Mouse (Mus musculus) heart, embryonic 13.5 days (tissue): ENCODE results near the gene Clk1. TPM values are rescaled to one million over a fixed set of nuclear protein-coding genes. Genes with fewer than 3 reads are reported as not detected.

Experiments used
- ATAC-seq: fragments of 200-750 bp; cut with Nextera tagmentation; 2 replicates; pipeline ENCODE4 v1.8.0; 2017; ENCODE audit warnings: moderate TSS enrichment; ENCODE audit not compliant: insufficient number of reproducible peaks, low FRiP score, low TSS enrichment; ENCODE audit errors: extremely low read depth
- H3K27ac ChIP-seq: fragments of 300-500 bp; sonication (generic); replicated peaks from 2 replicates; pipeline ENCODE4 v1.5.1; 2015; ENCODE audit warnings: moderate library complexity, mild to moderate bottlenecking, inconsistent platforms
- H3K27me3 ChIP-seq: fragments of 300-500 bp; sonication (generic); replicated peaks from 2 replicates; pipeline ENCODE4 v1.6.1; 2015; ENCODE audit warnings: mild to moderate bottlenecking, inconsistent platforms
- H3K36me3 ChIP-seq: fragments of 300-500 bp; sonication (generic); 2 replicates; pipeline ENCODE4 v1.6.1; 2015; ENCODE audit warnings: mild to moderate bottlenecking, inconsistent platforms
- H3K4me1 ChIP-seq: fragments of 300-500 bp; sonication (generic); 2 replicates; pipeline ENCODE4 v1.6.1; 2015; ENCODE audit warnings: inconsistent platforms
- H3K4me2 ChIP-seq: fragments of 300-500 bp; sonication (generic); 2 replicates; pipeline ENCODE4 v1.6.1; 2015; ENCODE audit warnings: inconsistent platforms, mild to moderate bottlenecking, moderate library complexity
- H3K4me3 ChIP-seq: fragments of 300-500 bp; sonication (generic); 2 replicates; pipeline ENCODE4 v1.5.1; 2015; ENCODE audit warnings: moderate library complexity, mild to moderate bottlenecking, inconsistent platforms
- H3K9ac ChIP-seq: fragments of 300-500 bp; sonication (generic); 2 replicates; pipeline ENCODE4 v1.6.1; 2015; ENCODE audit warnings: inconsistent platforms, mild to moderate bottlenecking, moderate library complexity
- H3K9me3 ChIP-seq: fragments of 300-500 bp; sonication (generic); 2 replicates; pipeline ENCODE4 v1.6.1; 2016; ENCODE audit warnings: inconsistent platforms
- WGBS: fragments of 180-500 bp; shearing (Covaris S2); methylation state at CpG from one replicate; pipeline ENCODE4 v1.1.7; 2015; ENCODE audit warnings: mixed read lengths; 5-methylcytosine and 5-hydroxymethylcytosine counted together
- polyA plus RNA-seq: library from polyadenylated mRNA; unstranded; fragments of >200 nt; fragmentation: Nextera tagmentation; extraction: Ambion mirVana; gene quantifications from 2 replicates; pipeline ENCODE4 v1.2.1, GENCODE M21; 2015

The Clk1 gene
- polyA plus RNA-seq: 117 and 129 TPM in 2 replicates

GRCm38 (mm10) chr1:58423371-58424248 lies at the start of gene Clk1:
Gene Clk1 (minus strand): TSS chr1:58424066.
- Histone ChIP-seq H3K27ac (peak within 1 kb of the TSS; percentile 100), H3K4me2 (peak within 1 kb of the TSS; percentile 89), H3K4me1 (peaks cover 28% of the 10 kb centered on the region), H3K9ac (peak within 1 kb of the TSS; percentile 100), H3K9me3 (no peaks in the 10 kb centered on the region), H3K36me3 (peaks cover 29% of the 10 kb centered on the region), H3K27me3 (no peaks in the 10 kb centered on the region), H3K4me3 (peak within 1 kb of the TSS; percentile 99)
- ATAC-seq: peak; percentile 87
- under 1% methylated on average over 79 of the region's 79 CpGs for WGBS

GRCm38 (mm10) chr1:58465561-58465960 lies 41.7 kb upstream of the Clk1 start:
- no peak overlapping the region for H3K4me3 ChIP-seq
- H3K9me3 ChIP-seq: no peaks in the 10 kb centered on the region
- no peaks in the 10 kb centered on the region for H3K27me3 ChIP-seq
- peaks cover 95% of the 10 kb centered on the region for H3K36me3 ChIP-seq
- no peak overlapping the region for H3K9ac ChIP-seq
- H3K27ac ChIP-seq: no peak overlapping the region
- WGBS: 95% methylated on average over 4 of the region's 4 CpGs
- no peak for ATAC-seq
- no peak overlapping the region for H3K4me2 ChIP-seq
- H3K4me1 ChIP-seq: no peaks in the 10 kb centered on the region

DNA sequence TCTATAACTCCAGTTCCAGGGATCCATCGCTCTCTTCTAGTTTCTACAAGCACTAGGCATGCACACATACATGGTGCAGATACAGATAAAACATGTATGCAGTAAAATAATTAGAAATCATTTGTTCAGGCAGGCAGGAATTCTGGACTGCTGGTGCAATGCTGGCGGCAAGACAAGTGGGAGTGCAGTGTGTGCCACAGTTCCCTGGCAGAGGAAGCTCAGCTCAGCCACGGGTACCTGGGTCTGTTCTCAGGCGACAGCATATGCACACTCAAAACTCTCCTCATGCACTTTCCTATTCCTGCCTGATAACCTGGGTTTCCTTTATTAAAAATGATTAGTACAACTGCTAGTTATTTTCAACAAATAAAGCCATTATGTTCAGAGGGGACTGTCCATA lies 41.2 kb upstream of the Clk1 start:
- ATAC-seq: no peak
- H3K9ac ChIP-seq: no peak overlapping the region
- no peak overlapping the region for H3K4me3 ChIP-seq
- no peak overlapping the region for H3K27ac ChIP-seq
- H3K4me2 ChIP-seq: no peak overlapping the region
- WGBS: 91% methylated on average over 4 of the region's 4 CpGs
- H3K27me3 ChIP-seq: no peaks in the 10 kb centered on the region
- no peaks in the 10 kb centered on the region for H3K4me1 ChIP-seq
- peaks cover 95% of the 10 kb centered on the region for H3K36me3 ChIP-seq
- no peaks in the 10 kb centered on the region for H3K9me3 ChIP-seq

DNA sequence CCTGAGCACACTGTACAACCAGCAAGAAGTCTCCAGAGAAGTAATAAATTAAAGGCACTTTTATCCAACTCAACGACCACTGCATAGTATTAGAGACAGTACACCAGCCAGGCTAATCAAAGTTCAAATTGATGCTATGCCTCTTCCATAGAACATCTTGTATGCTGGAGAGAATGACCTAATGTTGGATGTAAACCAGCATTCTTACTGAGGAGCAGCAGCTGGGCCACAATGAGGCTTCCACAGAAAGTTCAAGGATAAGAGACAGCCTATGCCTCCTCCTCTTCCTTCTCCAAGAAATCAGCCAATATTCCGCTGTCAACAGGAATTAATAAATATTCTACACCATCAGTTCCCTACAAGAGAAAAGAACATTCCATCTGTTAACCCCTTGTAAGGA lies 40.1 kb upstream of the Clk1 start:
- Histone ChIP-seq H3K4me1 (peaks cover 1% of the 10 kb centered on the region), H3K4me2 (no peak overlapping the region), H3K9ac (no peak overlapping the region), H3K36me3 (peaks cover 94% of the 10 kb centered on the region), H3K27ac (no peak overlapping the region), H3K4me3 (no peak overlapping the region), H3K27me3 (no peaks in the 10 kb centered on the region), H3K9me3 (no peaks in the 10 kb centered on the region)
- WGBS: 87% methylated on average over 2 of the region's 2 CpGs
- no peak for ATAC-seq

DNA sequence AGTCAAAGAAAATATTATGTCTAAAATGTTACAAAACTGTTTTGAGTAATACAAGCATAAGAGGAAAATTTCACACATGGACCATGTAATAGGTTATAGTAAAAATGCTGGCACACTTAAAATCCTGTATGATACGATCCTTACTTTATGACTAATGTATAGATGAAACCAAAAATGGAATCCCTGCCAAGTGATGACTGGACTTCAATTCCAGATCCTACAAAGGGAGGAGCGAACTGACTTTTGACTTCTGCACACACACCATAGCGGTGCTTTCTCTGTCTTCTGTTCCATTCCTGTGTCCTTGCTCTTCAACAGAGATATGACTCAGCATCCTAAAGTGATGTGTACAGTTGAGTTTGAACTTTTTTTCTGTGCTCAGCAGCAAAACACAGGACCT lies 36.7 kb upstream of the Clk1 start:
- H3K9ac ChIP-seq: no peak overlapping the region
- ATAC-seq: no peak
- peaks cover 99% of the 10 kb centered on the region for H3K36me3 ChIP-seq
- H3K27ac ChIP-seq: no peak overlapping the region
- H3K4me2 ChIP-seq: no peak overlapping the region
- no peaks in the 10 kb centered on the region for H3K9me3 ChIP-seq
- peaks cover 13% of the 10 kb centered on the region for H3K4me1 ChIP-seq
- 90% methylated on average over 3 of the region's 3 CpGs for WGBS
- H3K4me3 ChIP-seq: no peak overlapping the region
- H3K27me3 ChIP-seq: no peaks in the 10 kb centered on the region

GRCm38 (mm10) chr1:58458867-58459266 lies 35.0 kb upstream of the Clk1 start:
- H3K9me3 ChIP-seq: no peaks in the 10 kb centered on the region
- peaks cover 99% of the 10 kb centered on the region for H3K36me3 ChIP-seq
- H3K4me2 ChIP-seq: no peak overlapping the region
- H3K4me3 ChIP-seq: no peak overlapping the region
- no peak overlapping the region for H3K9ac ChIP-seq
- H3K27me3 ChIP-seq: no peaks in the 10 kb centered on the region
- peaks cover 13% of the 10 kb centered on the region for H3K4me1 ChIP-seq
- WGBS: 43% methylated on average over 2 of the region's 2 CpGs
- peak overlapping the region; percentile 53 for H3K27ac ChIP-seq
- ATAC-seq: no peak

- H3K27ac ChIP-seq: peak overlapping the region; percentile 53
Measured at GRCm38 (mm10) chr1:58458175-58458574, 34.3 kb upstream of the Clk1 start.

DNA sequence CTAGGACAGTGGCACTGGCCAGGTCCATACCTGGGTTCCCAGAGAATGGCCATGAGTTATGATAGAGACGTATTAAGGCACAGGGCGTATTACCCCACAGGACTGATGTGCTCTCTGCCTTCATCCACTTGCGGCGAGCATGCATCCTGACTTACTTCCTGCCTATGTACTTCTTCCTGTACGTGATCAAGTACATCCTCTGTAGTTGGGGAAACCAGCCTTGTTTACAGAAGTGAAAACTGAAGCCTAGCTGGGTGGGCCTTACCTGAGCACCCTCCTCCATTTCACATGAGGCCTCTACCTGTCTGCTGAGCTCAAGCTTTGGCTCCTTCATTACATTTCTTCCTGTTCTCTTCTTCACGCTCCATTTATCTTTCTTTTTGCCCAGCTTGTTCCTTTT lies 30.4 kb upstream of the Clk1 start:
- Histone ChIP-seq H3K27ac (no peak overlapping the region), H3K36me3 (peaks cover 90% of the 10 kb centered on the region), H3K9me3 (no peaks in the 10 kb centered on the region), H3K27me3 (no peaks in the 10 kb centered on the region), H3K9ac (no peak overlapping the region), H3K4me2 (no peak overlapping the region), H3K4me1 (peaks cover 13% of the 10 kb centered on the region), H3K4me3 (no peak overlapping the region)
- 89% methylated on average over 6 of the region's 6 CpGs for WGBS
- no peak for ATAC-seq

More at GRCm38 (mm10) chr1:58458175-58458574, 34.3 kb upstream of the Clk1 start:
- peaks cover 13% of the 10 kb centered on the region for H3K4me1 ChIP-seq
- no peak overlapping the region for H3K4me3 ChIP-seq
- ATAC-seq: no peak
- no peak overlapping the region for H3K4me2 ChIP-seq
- no peak overlapping the region for H3K9ac ChIP-seq
- WGBS: 83% methylated on average over 5 of the region's 5 CpGs
- peaks cover 99% of the 10 kb centered on the region for H3K36me3 ChIP-seq
- no peaks in the 10 kb centered on the region for H3K9me3 ChIP-seq
- H3K27me3 ChIP-seq: no peaks in the 10 kb centered on the region

DNA sequence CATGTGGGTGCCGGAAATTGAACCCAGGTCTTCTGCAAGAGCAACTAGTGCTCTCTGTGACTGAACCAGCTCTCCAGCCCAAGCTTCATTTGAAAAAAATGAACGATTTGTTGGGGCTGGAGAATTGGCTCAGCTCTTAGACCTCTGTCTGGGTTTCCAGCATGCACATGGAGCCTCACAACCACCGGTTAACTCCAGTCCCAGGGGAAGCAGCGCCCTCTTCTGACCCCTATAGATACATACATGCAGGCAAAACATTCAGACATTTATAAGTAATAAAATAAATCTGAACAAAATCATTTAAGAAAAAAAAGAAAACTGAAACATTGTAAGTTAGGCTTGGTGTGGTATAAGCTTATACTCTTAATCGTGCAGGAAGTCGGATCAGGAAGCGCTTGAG lies 24.5 kb upstream of the Clk1 start:
- no peaks in the 10 kb centered on the region for H3K27me3 ChIP-seq
- H3K9ac ChIP-seq: no peak overlapping the region
- WGBS: 77% methylated on average over 7 of the region's 7 CpGs
- H3K9me3 ChIP-seq: no peaks in the 10 kb centered on the region
- no peak overlapping the region for H3K4me2 ChIP-seq
- H3K27ac ChIP-seq: no peak overlapping the region
- H3K36me3 ChIP-seq: peaks cover 49% of the 10 kb centered on the region
- no peak for ATAC-seq
- peaks cover 28% of the 10 kb centered on the region for H3K4me1 ChIP-seq
- no peak overlapping the region for H3K4me3 ChIP-seq

DNA sequence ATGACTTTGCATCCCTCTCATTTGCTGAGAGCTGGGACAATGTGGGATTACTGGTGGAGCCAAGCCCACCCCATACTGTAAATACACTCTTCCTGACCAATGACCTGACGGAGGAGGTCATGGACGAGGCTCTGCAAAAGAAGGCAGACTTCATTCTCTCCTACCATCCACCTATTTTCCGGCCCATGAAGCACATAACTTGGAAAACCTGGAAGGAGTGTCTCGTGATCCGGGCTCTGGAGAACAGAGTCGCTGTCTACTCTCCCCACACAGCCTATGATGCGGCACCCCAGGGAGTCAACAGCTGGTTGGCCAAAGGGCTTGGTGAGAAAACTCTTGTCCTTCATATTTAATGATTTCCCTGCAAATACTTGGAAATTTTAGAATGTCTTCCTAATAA lies 23.9 kb upstream of the Clk1 start:
- H3K27me3 ChIP-seq: no peaks in the 10 kb centered on the region
- H3K4me3 ChIP-seq: no peak overlapping the region
- peaks cover 28% of the 10 kb centered on the region for H3K4me1 ChIP-seq
- ATAC-seq: no peak
- no peak overlapping the region for H3K4me2 ChIP-seq
- WGBS: 92% methylated on average over 7 of the region's 7 CpGs
- H3K9me3 ChIP-seq: no peaks in the 10 kb centered on the region
- H3K36me3 ChIP-seq: peaks cover 42% of the 10 kb centered on the region
- H3K9ac ChIP-seq: no peak overlapping the region
- H3K27ac ChIP-seq: no peak overlapping the region

DNA sequence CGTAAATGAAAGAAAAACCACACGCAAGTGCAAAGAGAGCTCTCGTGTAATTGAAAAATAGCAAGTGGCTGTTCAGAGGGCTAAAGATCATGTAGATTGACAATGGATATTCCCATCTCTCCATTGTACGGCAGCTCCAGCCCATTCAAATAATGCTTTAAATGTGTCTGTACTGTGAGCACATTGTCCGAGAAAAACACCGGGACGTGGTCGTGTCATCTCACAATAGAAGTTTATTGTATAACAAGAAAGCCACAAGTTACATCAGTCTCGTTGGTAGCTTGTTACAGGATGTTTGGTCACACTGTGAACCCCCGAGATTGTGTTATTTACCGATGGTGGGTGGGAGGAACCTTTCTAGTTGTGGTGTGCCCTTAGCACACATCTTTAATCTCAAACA lies 22.0 kb upstream of the Clk1 start:
- Histone ChIP-seq H3K27ac (peak overlapping the region; percentile 94), H3K4me1 (peaks cover 28% of the 10 kb centered on the region), H3K9me3 (no peaks in the 10 kb centered on the region), H3K4me2 (peak overlapping the region; percentile 79), H3K4me3 (peak overlapping the region; percentile 77), H3K27me3 (no peaks in the 10 kb centered on the region), H3K36me3 (peaks cover 41% of the 10 kb centered on the region), H3K9ac (peak overlapping the region; percentile 86)
- no peak for ATAC-seq
- WGBS: 11% methylated on average over 11 of the region's 11 CpGs
